Mouse (Mus musculus): ENCODE data around the gene Slit3. TPM values are rescaled to one million over a fixed set of nuclear protein-coding genes. Genes with fewer than 3 reads are reported as not detected.

The Slit3 gene
- polyA plus RNA-seq, 1 experiment from 2014 or later: 22.2 TPM

GRCm38 (mm10) chr11:35569126-35569916, 448.3 kb downstream of the Slit3 start:
- no peaks in the 10 kb centered on the region for H3K9me3 ChIP-seq
- H3K27ac ChIP-seq: 0 out of 2 replicates have a peak overlapping the region, but pooled peaks have one; percentile 9
- no peaks in the 10 kb centered on the region; the same call in 1 of the 2 replicates for H3K36me3 ChIP-seq
- DNase-seq (ENCODE audit: low spot score): no peak
- H3K4me3 ChIP-seq: no peak overlapping the region
- 44% methylated on average over 6 of the region's 6 CpGs for WGBS
- no peaks in the 10 kb centered on the region for H3K27me3 ChIP-seq (ENCODE audit: insufficient read depth, poor library complexity, severe bottlenecking)
- H3K4me1 ChIP-seq: peaks cover 41% of the 10 kb centered on the region

DNA sequence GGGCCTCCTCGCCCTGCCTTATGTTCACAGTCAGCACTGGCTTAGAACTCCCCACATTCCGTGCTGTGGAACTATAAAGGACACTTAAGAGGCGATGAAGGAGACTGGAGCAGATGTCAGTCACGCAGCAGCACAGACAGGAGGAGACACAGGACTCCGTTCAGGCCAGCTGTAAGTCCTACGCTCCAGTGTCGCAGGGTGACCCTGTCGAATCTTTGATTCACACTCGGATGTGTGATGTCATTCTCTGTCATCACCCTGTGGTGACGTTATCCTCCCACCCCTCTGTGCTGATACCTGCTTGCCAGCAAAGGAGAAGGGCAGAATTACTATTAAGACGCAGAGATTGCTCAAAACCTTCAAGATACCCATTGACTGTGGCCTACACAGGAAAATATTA, 448.9 kb downstream of the Slit3 start:
- Histone ChIP-seq H3K4me1 (peaks cover 37% of the 10 kb centered on the region), H3K27me3 (ENCODE audit: insufficient read depth, poor library complexity, severe bottlenecking) (no peaks in the 10 kb centered on the region), H3K27ac (0 out of 2 replicates have a peak overlapping the region, but pooled peaks have one; percentile 9), H3K36me3 (no peaks in the 10 kb centered on the region; the same call in 1 of the 2 replicates), H3K9me3 (no peaks in the 10 kb centered on the region), H3K4me3 (no peak overlapping the region)
- WGBS: 26% methylated on average over 11 of the region's 11 CpGs
- peak; percentile 78 for DNase-seq (ENCODE audit: low spot score)

GRCm38 (mm10) chr11:35571910-35572309, 450.9 kb downstream of the Slit3 start:
- H3K27me3 ChIP-seq (ENCODE audit: insufficient read depth, poor library complexity, severe bottlenecking): no peaks in the 10 kb centered on the region
- no peak overlapping the region for H3K4me3 ChIP-seq
- 75% methylated on average over 3 of the region's 3 CpGs for WGBS
- H3K9me3 ChIP-seq: no peaks in the 10 kb centered on the region
- H3K27ac ChIP-seq: no peak overlapping the region
- peaks cover 29% of the 10 kb centered on the region for H3K4me1 ChIP-seq
- H3K36me3 ChIP-seq: no peaks in the 10 kb centered on the region; the same call in 1 of the 2 replicates
- DNase-seq (ENCODE audit: low spot score): no peak

DNA sequence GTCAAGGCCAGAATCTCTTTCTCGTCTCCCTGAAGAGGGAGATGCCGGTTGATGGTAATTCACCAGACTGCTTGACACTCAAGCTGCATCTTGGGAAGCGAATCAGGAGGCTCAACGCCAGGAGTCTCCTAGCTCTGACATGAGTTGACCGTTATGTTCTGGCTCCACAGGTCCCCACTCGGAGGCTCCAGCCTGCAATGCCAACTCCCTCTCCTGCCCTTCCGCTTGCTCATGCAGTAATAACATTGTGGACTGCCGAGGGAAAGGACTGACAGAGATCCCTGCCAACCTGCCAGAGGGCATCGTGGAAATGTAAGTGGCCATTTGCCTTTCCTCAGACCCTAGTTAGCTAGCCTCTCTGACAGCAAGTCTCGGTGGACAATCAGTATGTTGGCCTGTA, 457.8 kb downstream of the Slit3 start:
- Histone ChIP-seq H3K4me3 (no peak overlapping the region), H3K36me3 (peaks cover 12% of the 10 kb centered on the region; the same call in 1 of the 2 replicates), H3K4me1 (peaks cover 5% of the 10 kb centered on the region; the same call in 1 of the 2 replicates), H3K9me3 (no peaks in the 10 kb centered on the region), H3K27me3 (ENCODE audit: insufficient read depth, poor library complexity, severe bottlenecking) (no peaks in the 10 kb centered on the region), H3K27ac (no peak overlapping the region)
- DNase-seq (ENCODE audit: low spot score): no peak
- WGBS: 87% methylated on average over 10 of the region's 10 CpGs

- peaks cover 5% of the 10 kb centered on the region; the same call in 1 of the 2 replicates for H3K4me1 ChIP-seq
- no peak overlapping the region for H3K4me3 ChIP-seq
- H3K27me3 ChIP-seq (ENCODE audit: insufficient read depth, poor library complexity, severe bottlenecking): no peaks in the 10 kb centered on the region
- WGBS: 78% methylated on average over 5 of the region's 5 CpGs
- H3K9me3 ChIP-seq: no peaks in the 10 kb centered on the region
- DNase-seq (ENCODE audit: low spot score): no peak
- no peak overlapping the region for H3K27ac ChIP-seq
- H3K36me3 ChIP-seq: peaks cover 19% of the 10 kb centered on the region
Observed at GRCm38 (mm10) chr11:35582591-35582990, 461.6 kb downstream of the Slit3 start.

GRCm38 (mm10) chr11:35583633-35584032, 462.6 kb downstream of the Slit3 start:
- DNase-seq (ENCODE audit: low spot score): no peak
- no peak overlapping the region for H3K4me3 ChIP-seq
- H3K27me3 ChIP-seq (ENCODE audit: insufficient read depth, poor library complexity, severe bottlenecking): no peaks in the 10 kb centered on the region
- no peak overlapping the region for H3K27ac ChIP-seq
- WGBS: 92% methylated on average over 7 of the region's 7 CpGs
- peaks cover 5% of the 10 kb centered on the region; the same call in 1 of the 2 replicates for H3K4me1 ChIP-seq
- H3K9me3 ChIP-seq: no peaks in the 10 kb centered on the region
- peaks cover 23% of the 10 kb centered on the region for H3K36me3 ChIP-seq

- no peak overlapping the region for H3K4me3 ChIP-seq
- H3K27me3 ChIP-seq (ENCODE audit: insufficient read depth, poor library complexity, severe bottlenecking): no peaks in the 10 kb centered on the region
- no peak overlapping the region for H3K27ac ChIP-seq
- H3K9me3 ChIP-seq: no peaks in the 10 kb centered on the region
- DNase-seq (ENCODE audit: low spot score): no peak
- peaks cover 23% of the 10 kb centered on the region for H3K36me3 ChIP-seq
- 77% methylated on average over 13 of the region's 13 CpGs for whole genome bisulfite sequencing
- no peaks in the 10 kb centered on the region for H3K4me1 ChIP-seq
Observed at GRCm38 (mm10) chr11:35587174-35587959, 466.3 kb downstream of the Slit3 start.

- DNase-seq (ENCODE audit: low spot score): no peak
- no peaks in the 10 kb centered on the region for H3K27me3 ChIP-seq (ENCODE audit: insufficient read depth, poor library complexity, severe bottlenecking)
- WGBS: 85% methylated on average over 7 of the region's 7 CpGs
- H3K36me3 ChIP-seq: peaks cover 14% of the 10 kb centered on the region; the same call in 1 of the 2 replicates
- no peak overlapping the region for H3K4me3 ChIP-seq
- H3K4me1 ChIP-seq: no peaks in the 10 kb centered on the region
- H3K27ac ChIP-seq: no peak overlapping the region
- H3K9me3 ChIP-seq: no peaks in the 10 kb centered on the region
Observed at GRCm38 (mm10) chr11:35589892-35590291, 468.9 kb downstream of the Slit3 start.

GRCm38 (mm10) chr11:35593146-35594034, 472.4 kb downstream of the Slit3 start:
- Histone ChIP-seq H3K36me3 (peaks cover 17% of the 10 kb centered on the region; the same call in 1 of the 2 replicates), H3K9me3 (no peaks in the 10 kb centered on the region), H3K4me3 (no peak overlapping the region), H3K27ac (no peak overlapping the region), H3K4me1 (0 out of 2 replicates have a peak, but pooled peaks cover 3% of the 10 kb centered on the region), H3K27me3 (ENCODE audit: insufficient read depth, poor library complexity, severe bottlenecking) (no peaks in the 10 kb centered on the region)
- WGBS: 73% methylated on average over 14 of the region's 14 CpGs
- DNase-seq (ENCODE audit: low spot score): no peak

GRCm38 (mm10) chr11:35596064-35596463, 475.0 kb downstream of the Slit3 start:
- no peak overlapping the region for H3K27ac ChIP-seq
- no peaks in the 10 kb centered on the region for H3K9me3 ChIP-seq
- no peak for DNase-seq (ENCODE audit: low spot score)

GRCm38 (mm10) chr11:35597882-35598281, 476.9 kb downstream of the Slit3 start:
- Histone ChIP-seq H3K36me3 (peaks cover 16% of the 10 kb centered on the region; the same call in 1 of the 2 replicates), H3K27ac (no peak overlapping the region), H3K9me3 (no peaks in the 10 kb centered on the region), H3K4me3 (no peak overlapping the region), H3K4me1 (peaks cover 15% of the 10 kb centered on the region; the same call in 1 of the 2 replicates), H3K27me3 (ENCODE audit: insufficient read depth, poor library complexity, severe bottlenecking) (no peaks in the 10 kb centered on the region)
- WGBS: 95% methylated on average over 6 of the region's 6 CpGs
- no peak for DNase-seq (ENCODE audit: low spot score)

More at GRCm38 (mm10) chr11:35596064-35596463, 475.0 kb downstream of the Slit3 start:
- Histone ChIP-seq H3K36me3 (peaks cover 19% of the 10 kb centered on the region; the same call in 1 of the 2 replicates), H3K4me1 (peaks cover 9% of the 10 kb centered on the region; the same call in 1 of the 2 replicates), H3K27me3 (ENCODE audit: insufficient read depth, poor library complexity, severe bottlenecking) (no peaks in the 10 kb centered on the region), H3K4me3 (no peak overlapping the region)

GRCm38 (mm10) chr11:35598732-35599131, 477.7 kb downstream of the Slit3 start:
- WGBS: 56% methylated on average over 7 of the region's 7 CpGs
- Histone ChIP-seq H3K36me3 (peaks cover 16% of the 10 kb centered on the region; the same call in 1 of the 2 replicates), H3K27ac (no peak overlapping the region), H3K27me3 (ENCODE audit: insufficient read depth, poor library complexity, severe bottlenecking) (no peaks in the 10 kb centered on the region), H3K4me1 (peaks cover 15% of the 10 kb centered on the region; the same call in 1 of the 2 replicates), H3K9me3 (no peaks in the 10 kb centered on the region), H3K4me3 (no peak overlapping the region)
- DNase-seq (ENCODE audit: low spot score): no peak
